Mouse (Mus musculus): ENCODE results near the gene Znrf3. TPM values are rescaled to one million over a fixed set of nuclear protein-coding genes. Genes with fewer than 3 reads are reported as not detected.

Znrf3 gene
- total RNA-seq, 2 experiments from 2014 or later = 4.6 to 12.2 TPM

DNA sequence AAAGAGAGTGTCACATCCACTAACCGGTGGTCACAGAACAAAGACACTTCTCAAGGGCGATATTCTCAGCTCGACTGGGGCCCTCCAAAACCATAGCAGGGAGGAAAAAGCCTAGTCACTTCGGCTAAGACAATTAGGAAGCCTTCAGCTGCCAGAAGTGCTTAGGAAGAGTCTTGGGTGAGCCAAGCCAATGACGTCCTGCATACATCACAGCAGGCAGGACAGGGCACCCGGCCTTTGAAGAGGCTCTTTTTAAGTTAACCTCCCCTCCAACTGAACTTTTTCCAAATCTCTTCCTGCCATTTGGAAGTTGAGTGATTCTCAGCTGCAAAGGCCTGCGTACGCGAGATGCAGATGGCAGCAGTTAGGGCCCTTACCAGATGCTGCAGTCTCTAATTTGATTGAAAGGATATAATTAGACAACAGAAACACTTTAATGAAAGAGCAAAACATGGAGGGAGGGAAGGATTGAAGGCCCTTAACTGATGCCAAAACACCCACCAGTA, 189.1 kb downstream of the Znrf3 start:
- no peak for ATAC-seq (replicated peaks; ENCODE audit: low FRiP score, low TSS enrichment, poor library complexity, severe bottlenecking)

DNA sequence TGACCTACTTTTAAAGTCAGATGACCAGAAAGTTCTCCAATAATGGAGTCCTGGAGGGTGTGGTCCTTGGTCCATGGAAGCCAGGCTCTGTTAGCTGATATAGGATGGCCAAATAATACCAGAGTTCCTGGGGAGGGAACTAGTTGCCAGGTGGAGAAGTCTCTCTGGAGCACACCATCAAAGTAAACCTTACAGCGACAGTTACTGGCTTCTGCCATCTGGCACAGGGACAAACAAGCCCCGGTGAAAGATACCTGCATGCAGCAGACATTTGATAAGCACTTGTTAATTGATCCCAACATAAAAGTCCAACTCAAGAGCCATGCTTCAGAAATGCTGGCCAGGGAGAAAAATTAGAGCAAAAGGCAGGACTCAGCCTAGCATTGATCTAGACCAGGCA, 190.6 kb downstream of the Znrf3 start:
- ATAC-seq (replicated peaks; ENCODE audit: low FRiP score, low TSS enrichment, poor library complexity, severe bottlenecking) = peak; percentile 52

DNA sequence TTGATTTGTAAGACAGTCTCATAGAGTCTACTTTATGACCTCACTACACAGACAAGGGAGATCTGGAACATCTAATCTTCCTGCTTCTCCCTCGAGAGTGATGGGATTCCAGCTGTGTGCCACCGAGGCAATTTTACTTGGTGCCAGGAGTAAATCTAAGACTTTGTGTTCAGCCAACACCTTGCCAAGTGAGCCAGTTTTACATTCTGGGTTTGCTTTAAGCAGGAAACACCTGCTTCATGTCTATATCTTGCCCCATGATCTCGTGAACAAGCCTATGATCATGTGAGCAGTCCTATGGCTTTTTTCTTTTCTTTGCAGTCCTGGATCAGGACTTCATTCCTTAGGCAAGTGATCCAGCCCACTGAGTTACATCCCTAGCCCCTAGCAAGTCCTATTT, 191.1 kb downstream of the Znrf3 start:
- ATAC-seq (replicated peaks; ENCODE audit: low FRiP score, low TSS enrichment, poor library complexity, severe bottlenecking) = no peak

DNA sequence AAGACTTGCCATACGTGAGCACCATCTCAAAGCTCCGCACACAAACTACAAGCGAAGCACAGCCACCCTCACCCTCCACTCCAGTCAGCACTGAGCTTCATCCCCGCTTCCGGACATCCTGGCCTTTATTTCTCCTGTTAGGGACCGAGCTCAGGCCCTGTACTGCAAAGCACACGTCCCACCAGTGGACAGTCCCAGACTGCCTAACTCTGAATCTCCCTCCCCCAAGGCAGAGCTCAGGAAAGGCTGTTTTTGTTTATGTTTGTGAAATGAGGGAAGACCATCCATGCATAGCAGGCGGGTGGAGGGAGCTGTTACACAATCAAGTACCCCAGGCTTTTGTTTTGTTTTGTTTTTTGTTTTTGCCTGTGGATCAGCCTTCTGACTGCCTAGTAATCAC, 191.9 kb downstream of the Znrf3 start:
- no peak for ATAC-seq (replicated peaks; ENCODE audit: low FRiP score, low TSS enrichment, poor library complexity, severe bottlenecking)

DNA sequence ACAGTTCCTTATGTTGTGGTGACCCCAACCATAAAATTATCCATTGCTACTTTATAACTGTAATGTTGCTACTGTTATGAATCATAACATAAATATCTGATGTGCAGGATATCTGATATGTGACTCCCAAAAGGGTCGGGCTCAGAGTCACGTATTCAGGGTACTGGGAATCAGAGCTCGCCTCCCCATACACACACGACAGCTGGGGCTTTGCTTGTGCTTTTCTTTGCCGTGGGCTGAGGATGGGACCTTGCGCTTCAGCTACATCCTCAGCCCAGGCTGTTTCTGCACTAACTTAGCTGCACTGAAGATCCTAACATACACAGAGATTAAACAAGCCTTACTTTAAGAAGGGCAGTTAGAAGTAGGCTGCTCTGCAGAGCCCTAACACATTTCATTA, 193.5 kb downstream of the Znrf3 start:
- ATAC-seq (replicated peaks; ENCODE audit: low FRiP score, low TSS enrichment, poor library complexity, severe bottlenecking) = no peak

DNA sequence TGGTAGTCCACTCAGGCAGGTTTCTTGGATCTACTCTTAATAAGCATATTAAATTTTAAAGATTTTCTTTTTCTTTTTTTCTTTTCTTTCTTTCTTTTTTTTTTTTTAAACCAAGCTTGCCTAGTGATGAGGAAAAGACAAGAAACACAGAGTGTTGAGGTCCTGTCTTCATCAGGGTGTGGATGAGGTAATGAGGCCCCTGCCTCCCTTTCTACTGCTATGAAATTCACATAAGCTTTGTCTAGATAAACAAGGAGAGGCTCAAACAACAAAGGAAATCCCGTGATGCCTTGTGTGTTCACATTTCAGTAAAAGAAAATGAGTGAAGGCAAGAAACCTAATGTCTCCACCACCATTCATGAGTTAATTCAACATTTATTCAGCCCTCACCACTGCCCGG, 196.4 kb downstream of the Znrf3 start:
- no peak for ATAC-seq (replicated peaks; ENCODE audit: low FRiP score, low TSS enrichment, poor library complexity, severe bottlenecking)

DNA sequence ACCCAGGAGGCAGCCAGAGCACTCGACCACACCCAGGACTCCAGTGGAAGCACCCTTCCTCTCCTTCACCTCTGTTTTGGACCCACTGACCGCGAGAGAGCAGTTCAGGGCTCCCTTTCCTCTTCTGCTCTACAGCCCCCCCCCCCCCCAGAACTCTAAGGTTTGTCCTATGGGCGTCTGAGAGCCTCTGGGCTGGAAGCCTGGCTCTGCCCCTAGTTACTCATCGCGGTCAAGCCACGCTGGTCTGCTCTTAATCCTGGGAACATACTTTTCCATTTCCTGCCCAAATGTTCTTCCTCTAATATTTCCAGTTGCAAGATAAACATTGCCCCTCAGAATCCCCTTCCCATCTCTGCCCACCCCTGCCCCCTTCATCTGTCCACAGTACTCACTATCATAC, 199.2 kb downstream of the Znrf3 start:
- ATAC-seq (replicated peaks; ENCODE audit: low FRiP score, low TSS enrichment, poor library complexity, severe bottlenecking) = no peak

DNA sequence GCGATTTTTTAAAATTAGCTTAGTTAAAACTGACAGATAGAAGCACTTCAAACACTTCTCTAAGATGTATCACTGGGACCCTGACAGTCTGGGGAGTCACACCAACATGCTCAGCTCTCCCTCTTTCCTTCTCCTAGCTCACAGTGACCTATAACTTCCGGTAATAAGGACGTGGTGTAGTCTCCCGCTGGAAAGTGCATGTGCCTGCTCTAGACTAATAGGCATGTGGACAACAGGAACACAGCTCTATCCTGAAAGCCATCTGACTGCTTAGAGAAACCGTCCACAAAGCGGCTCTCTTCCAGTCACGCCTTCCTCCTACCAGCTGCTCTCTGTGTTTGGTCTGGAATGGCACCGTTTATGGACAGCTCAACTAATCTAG, 199.9 kb downstream of the Znrf3 start:
- ATAC-seq (replicated peaks; ENCODE audit: low FRiP score, low TSS enrichment, poor library complexity, severe bottlenecking) = no peak

DNA sequence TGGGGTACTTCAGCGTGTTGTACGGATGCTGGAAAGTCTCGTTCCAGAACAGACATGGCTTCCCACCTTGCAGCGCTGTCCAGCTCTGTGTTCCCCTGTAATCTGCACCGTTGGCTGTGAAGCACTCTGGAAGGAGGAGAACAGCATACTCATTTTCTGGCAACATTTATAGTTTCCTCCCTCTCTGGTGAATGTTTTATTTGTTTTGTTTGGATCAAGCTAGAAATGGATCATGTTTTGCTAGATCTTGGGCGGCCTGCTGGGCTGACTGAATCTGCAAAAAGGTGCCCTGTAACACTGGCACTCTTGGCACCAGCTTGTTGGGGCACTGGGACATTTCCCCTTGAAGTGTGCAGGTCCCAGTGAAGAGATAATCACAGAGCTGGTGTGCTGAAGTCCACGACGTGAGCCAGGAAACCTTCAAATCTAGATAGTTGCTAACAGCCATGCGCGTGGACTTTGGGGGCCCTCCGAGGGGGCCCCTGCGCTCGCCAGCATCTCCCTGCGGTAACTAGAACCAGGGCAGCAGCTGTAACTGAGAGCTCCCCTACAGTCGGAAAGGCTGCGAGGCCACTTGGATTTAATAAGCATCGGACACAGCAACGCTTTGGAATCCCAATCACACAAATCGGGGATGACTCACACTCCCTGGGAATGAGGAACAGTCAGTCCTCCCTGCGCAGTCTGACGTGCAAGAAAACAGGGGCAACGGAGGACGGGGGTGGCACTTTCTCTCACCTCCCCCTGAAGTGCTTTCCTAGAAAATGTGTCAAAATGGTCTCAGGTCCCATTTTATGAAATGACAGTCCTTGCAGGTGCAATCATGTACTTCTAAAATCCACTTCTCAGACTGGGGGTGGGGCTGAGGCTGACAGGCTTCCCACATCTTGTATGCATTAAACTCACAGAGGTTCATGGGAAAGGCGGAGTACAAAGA, 200.6 kb downstream of the Znrf3 start:
- ATAC-seq (replicated peaks; ENCODE audit: low FRiP score, low TSS enrichment, poor library complexity, severe bottlenecking) = no peak

DNA sequence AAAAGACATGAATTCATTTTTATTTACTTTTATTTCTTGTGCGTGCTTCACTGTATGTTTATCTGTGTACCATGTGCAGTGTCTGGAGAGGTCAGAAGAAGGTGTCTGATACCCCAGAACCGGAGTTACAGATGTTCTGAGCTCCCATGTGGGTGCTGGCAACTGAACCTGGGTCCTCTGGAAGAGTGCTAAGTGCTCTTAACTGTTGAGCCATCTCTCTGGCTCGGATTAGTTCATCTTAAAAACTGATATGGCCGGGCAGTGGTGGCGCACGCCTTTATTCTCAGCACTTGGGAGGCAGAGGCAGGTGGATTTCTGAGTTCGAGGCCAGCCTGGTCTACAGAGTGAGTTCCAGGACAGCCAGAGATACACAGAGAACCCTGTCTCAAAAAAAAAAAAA, 201.4 kb downstream of the Znrf3 start:
- ATAC-seq (replicated peaks; ENCODE audit: low FRiP score, low TSS enrichment, poor library complexity, severe bottlenecking) = no peak

DNA sequence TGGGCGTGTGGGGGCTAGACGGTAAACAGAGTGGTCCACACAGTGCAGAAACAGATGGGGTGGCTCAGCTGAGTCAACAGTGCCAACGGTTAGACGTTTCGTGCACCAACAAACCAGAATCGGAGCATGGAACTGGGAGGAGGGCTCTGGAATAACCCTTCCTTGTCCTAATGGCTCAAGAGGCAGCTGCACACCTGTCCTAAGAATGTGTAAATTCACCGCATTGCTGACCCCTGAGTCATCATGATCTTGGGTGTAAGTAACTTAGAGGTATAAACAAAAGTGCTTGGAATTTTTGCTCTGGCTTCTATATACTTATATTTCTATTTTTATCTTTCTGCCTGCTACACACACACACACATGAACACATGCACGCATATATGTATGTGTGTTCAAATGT, 202.5 kb downstream of the Znrf3 start:
- no peak for ATAC-seq (replicated peaks; ENCODE audit: low FRiP score, low TSS enrichment, poor library complexity, severe bottlenecking)

DNA sequence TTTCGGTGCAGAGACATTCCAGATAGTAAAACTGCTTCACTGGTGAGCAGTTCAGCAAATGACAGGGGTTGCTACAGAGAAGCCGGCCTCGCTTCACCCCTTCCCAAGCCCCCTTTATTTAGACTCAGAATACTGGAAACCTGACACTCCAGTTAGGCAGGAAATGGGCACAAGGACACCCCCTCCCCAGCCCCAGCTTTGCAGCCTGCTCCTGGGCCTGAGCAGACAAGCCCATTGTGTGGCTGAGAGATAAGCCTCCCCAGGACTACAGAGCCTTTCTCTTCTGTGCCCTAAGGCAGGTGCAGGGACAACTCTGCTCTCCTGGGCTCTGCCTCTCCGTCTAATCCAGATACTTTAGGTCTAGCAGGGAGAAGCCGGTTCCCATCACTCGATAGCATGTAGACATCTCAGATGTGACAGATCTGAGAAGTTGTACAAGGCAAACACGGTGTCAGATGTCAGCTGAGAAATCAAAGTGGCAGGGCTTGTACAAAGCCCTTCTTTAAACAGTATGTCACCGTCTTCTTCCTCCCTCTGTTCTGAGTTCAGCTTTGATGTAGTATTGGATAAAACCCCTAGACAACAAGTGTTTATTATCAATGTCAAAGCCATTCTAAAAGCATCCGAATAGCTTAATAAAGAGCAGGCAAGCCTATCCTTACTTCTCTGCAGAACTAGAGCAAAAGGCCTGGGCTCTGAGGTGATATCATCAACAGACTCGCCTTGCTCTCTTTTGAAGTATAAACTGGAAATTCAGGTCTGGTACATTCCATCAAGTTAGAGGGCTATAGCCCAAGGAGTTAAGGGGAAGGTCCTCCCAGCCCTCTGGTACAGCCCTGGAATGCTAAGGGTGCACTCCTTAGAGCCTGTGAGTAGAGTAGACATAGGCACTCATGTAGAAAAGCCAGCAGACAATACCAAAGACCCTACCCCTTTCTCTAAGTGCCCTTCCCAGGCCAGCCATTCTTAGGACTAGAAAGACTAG, 204.6 kb downstream of the Znrf3 start:
- ATAC-seq (replicated peaks; ENCODE audit: low FRiP score, low TSS enrichment, poor library complexity, severe bottlenecking) = peak; percentile 91

Other genes starting within 250 kb of the Znrf3 start
- gene Kremen1, start 183.3 kb downstream of the Znrf3 start, total RNA-seq (2014; fragmentation: Nextera tagmentation) = 1.1 and 3.0 TPM in 2 replicates
- gene Kremen1, start 183.3 kb downstream of the Znrf3 start, total RNA-seq (2017) = 1.1 and 2.1 TPM in 2 replicates
- gene Xbp1, start 75.8 kb upstream of the Znrf3 start, total RNA-seq (2014; fragmentation: Nextera tagmentation) = 32.9 and 35.4 TPM in 2 replicates
- 32.5 and 52.3 TPM in 2 replicates for gene Xbp1, start 75.8 kb upstream of the Znrf3 start, total RNA-seq (2017)
- 16.7 and 23.1 TPM in 2 replicates for gene Ccdc117, start 97.3 kb upstream of the Znrf3 start, total RNA-seq (2014; fragmentation: Nextera tagmentation)
- gene Ccdc117, start 97.3 kb upstream of the Znrf3 start, total RNA-seq (2017) = 34.6 and 42.4 TPM in 2 replicates
- gene Ankrd36, start 124.8 kb upstream of the Znrf3 start, total RNA-seq (2014; fragmentation: Nextera tagmentation) = not detected in 2 replicates
- gene Ankrd36, start 124.8 kb upstream of the Znrf3 start, total RNA-seq (2017) = 5.1 TPM in 1 of 2 replicates, not detected in the other